Mouse (Mus musculus): ENCODE measurements around the gene Lmtk3. TPM values are rescaled to one million over a fixed set of nuclear protein-coding genes. Genes with fewer than 3 reads are reported as not detected.

Gene Lmtk3
- total RNA-seq, 2 experiments from 2014 or later, result 17.2 to 18.8 TPM

GRCm38 (mm10) chr7:45853089-45853488, 69.6 kb downstream of the Lmtk3 start:
- DNase-seq (ENCODE audit: low spot score in 2 of 2), result no peak

Other genes with a start within 250 kb of the Lmtk3 start
- gene Hsd17b14, start 228.8 kb upstream of the Lmtk3 start, total RNA-seq (2021), result 1 to 10 TPM; 1.3 to 1.8 TPM
- gene Bcat2, start 213.6 kb upstream of the Lmtk3 start, total RNA-seq (2021), result 10 to 100 TPM; 96.4 to 96.5 TPM
- gene Fgf21, start 168.2 kb upstream of the Lmtk3 start, total RNA-seq (2021), result under 1 TPM in 1 of 2 experiments, not detected in 1; 0.34 TPM
- gene Fut1, start 166.4 kb upstream of the Lmtk3 start, total RNA-seq (2021), result under 1 TPM in 1 of 2 experiments, not detected in 1; 0.22 TPM
- 1 to 10 TPM in 1 of 2 experiments, under 1 TPM in 1; 0.54 to 1.1 TPM for gene Izumo1, start 161.9 kb upstream of the Lmtk3 start, total RNA-seq (2021)
- gene Rasip1, start 156.2 kb upstream of the Lmtk3 start, total RNA-seq (2021), result 10 to 100 TPM; 31.1 to 31.2 TPM
- gene Mamstr, start 143.8 kb upstream of the Lmtk3 start, total RNA-seq (2021), result 10 to 100 TPM; 11.5 to 14.2 TPM
- gene Fut2, start 117.3 kb upstream of the Lmtk3 start, total RNA-seq (2021), result under 1 TPM in 1 of 2 experiments, not detected in 1; 0.42 TPM
- under 1 TPM in 1 of 2 experiments, not detected in 1; 0.20 TPM for gene Ntn5, start 99.7 kb upstream of the Lmtk3 start, total RNA-seq (2021)
- gene Sec1, start 89.3 kb upstream of the Lmtk3 start, total RNA-seq (2021), result under 1 TPM; 0.11 to 0.28 TPM
- 10 to 100 TPM; 15.1 to 16.4 TPM for gene Car11, start 83.9 kb upstream of the Lmtk3 start, total RNA-seq (2021)
- gene Dbp, start 78.7 kb upstream of the Lmtk3 start, total RNA-seq (2021), result 100 to 1,000 TPM; 101 to 129 TPM
- 1,000 to 10,000 TPM; 1,215 to 1,230 TPM for gene Rpl18, start 68.3 kb upstream of the Lmtk3 start, total RNA-seq (2021)
- gene Sphk2, start 65.7 kb upstream of the Lmtk3 start, total RNA-seq (2021), result 10 to 100 TPM; 30.1 to 33.3 TPM
- under 1 TPM; 0.45 to 0.62 TPM for gene Fam83e, start 62.5 kb upstream of the Lmtk3 start, total RNA-seq (2021)
- gene Spaca4, start 57.9 kb upstream of the Lmtk3 start, total RNA-seq (2021), result not detected
- 1 to 10 TPM in 1 of 2 experiments, under 1 TPM in 1; 0.64 to 1.0 TPM for gene Sult2b1, start 931 bp downstream of the Lmtk3 start, total RNA-seq (2021)
- gene Cyth2, start 30.8 kb downstream of the Lmtk3 start, total RNA-seq (2021), result 100 to 1,000 TPM; 124 to 126 TPM
- gene Kcnj14, start 41.0 kb downstream of the Lmtk3 start, total RNA-seq (2021), result under 1 TPM; 0.45 to 0.53 TPM
- 10 to 100 TPM; 28.2 to 28.3 TPM for gene Grwd1, start 47.2 kb downstream of the Lmtk3 start, total RNA-seq (2021)
- gene Kdelr1, start 89.0 kb downstream of the Lmtk3 start, total RNA-seq (2021), result 100 to 1,000 TPM; 147 to 148 TPM
- 1 to 10 TPM; 2.0 to 2.1 TPM for gene Grin2d, start 94.6 kb downstream of the Lmtk3 start, total RNA-seq (2021)
- under 1 TPM; 0.79 to 0.95 TPM for gene Syngr4, start 113.0 kb downstream of the Lmtk3 start, total RNA-seq (2021)
- gene Tmem143, start 113.2 kb downstream of the Lmtk3 start, total RNA-seq (2021), result 10 to 100 TPM; 30.2 to 33.3 TPM
- gene Emp3, start 137.7 kb downstream of the Lmtk3 start, total RNA-seq (2021), result 100 to 1,000 TPM; 191 to 202 TPM
- gene Ccdc114, start 140.3 kb downstream of the Lmtk3 start, total RNA-seq (2021), result 1 to 10 TPM; 8.8 to 10.0 TPM
- 1 to 10 TPM; 1.5 to 7.2 TPM for gene Abcc6, start 246.6 kb downstream of the Lmtk3 start, total RNA-seq (2021)
- 10 to 100 TPM; 53.4 to 57.7 TPM for gene Nomo1, start 250.0 kb downstream of the Lmtk3 start, total RNA-seq (2021)